Mouse (Mus musculus): ENCODE data around the gene Nbeal2. TPM values are rescaled to one million over a fixed set of nuclear protein-coding genes. Genes with fewer than 3 reads are reported as not detected.

The Nbeal2 gene
- polyA plus RNA-seq, 1 experiment = 78.9 TPM

- no peak for DNase-seq (ENCODE audit: low read depth in 1 of 2, low spot score in 2 of 2)
- Histone ChIP-seq H3K27ac (ENCODE audit: insufficient read depth, low read length) (no peak overlapping the region), H3K36me3 (ENCODE audit: control insufficient read depth, insufficient read depth, low read length) (peaks cover 12% of the 10 kb centered on the region), H3K4me3 (ENCODE audit: extremely low read depth, insufficient read depth, insufficient read length) (no peak overlapping the region), H3K27me3 (ENCODE audit: control insufficient read depth, insufficient read depth, low read length) (no peaks in the 10 kb centered on the region), H3K4me1 (ENCODE audit: control insufficient read depth, insufficient read depth, insufficient read length) (no peaks in the 10 kb centered on the region)
- TF ChIP-seq CTCF (IDR thresholded peaks at IDR 0.05; ENCODE audit: extremely low read depth, insufficient read depth, insufficient read length, insufficient replicate concordance) (no peak), POLR2A (IDR thresholded peaks at IDR 0.05; ENCODE audit: low read depth, low read length) (no peak)
- 90% methylated on average over 4 of the region's 4 CpGs for WGBS
Measured at GRCm38 (mm10) chr9:110695165-110695755, 41.3 kb upstream of the Nbeal2 start.

- no peak overlapping the region for H3K4me3 ChIP-seq (ENCODE audit: extremely low read depth, insufficient read depth, insufficient read length)
- H3K4me1 ChIP-seq (ENCODE audit: control insufficient read depth, insufficient read depth, insufficient read length) = peaks cover 15% of the 10 kb centered on the region; the same call in 1 of the 2 replicates
- H3K27me3 ChIP-seq (ENCODE audit: control insufficient read depth, insufficient read depth, low read length) = no peaks in the 10 kb centered on the region
- H3K27ac ChIP-seq (ENCODE audit: insufficient read depth, low read length) = no peak overlapping the region
- TF ChIP-seq CTCF (IDR thresholded peaks at IDR 0.05; ENCODE audit: extremely low read depth, insufficient read depth, insufficient read length, insufficient replicate concordance) (no peak), POLR2A (IDR thresholded peaks at IDR 0.05; ENCODE audit: low read depth, low read length) (no peak)
- no peak for DNase-seq (ENCODE audit: low read depth in 1 of 2, low spot score in 2 of 2)
- H3K36me3 ChIP-seq (ENCODE audit: control insufficient read depth, insufficient read depth, low read length) = peaks cover 7% of the 10 kb centered on the region
- WGBS = 93% methylated on average over 8 of the region's 8 CpGs
Measured at GRCm38 (mm10) chr9:110689261-110689779, 35.4 kb upstream of the Nbeal2 start.

DNA sequence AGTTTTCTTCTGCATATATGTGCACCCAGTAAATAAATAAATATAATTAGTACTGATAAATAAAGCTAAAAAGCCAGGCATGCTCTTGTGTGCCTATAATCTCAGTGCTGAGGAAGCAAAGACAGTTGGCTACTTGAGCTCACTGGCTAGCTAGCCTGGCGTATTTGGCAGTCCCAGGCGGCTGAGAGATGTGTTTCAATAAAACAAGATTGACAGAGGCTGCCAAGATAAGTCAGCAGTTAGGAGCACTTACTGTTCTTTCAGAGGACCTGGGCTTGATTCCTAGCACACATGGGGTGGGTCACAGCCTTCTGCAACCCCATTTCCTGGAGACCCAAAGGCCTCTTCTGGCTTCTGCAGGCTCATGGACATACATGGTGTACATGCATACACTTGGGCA, 33.9 kb upstream of the Nbeal2 start:
- no peak for TF ChIP-seq CTCF (IDR thresholded peaks at IDR 0.05; ENCODE audit: extremely low read depth, insufficient read depth, insufficient read length, insufficient replicate concordance)
- TF ChIP-seq POLR2A (IDR thresholded peaks at IDR 0.05; ENCODE audit: low read depth, low read length) = no peak
- Histone ChIP-seq H3K4me1 (ENCODE audit: control insufficient read depth, insufficient read depth, insufficient read length) (peaks cover 27% of the 10 kb centered on the region), H3K36me3 (ENCODE audit: control insufficient read depth, insufficient read depth, low read length) (peaks cover 3% of the 10 kb centered on the region; the same call in 1 of the 2 replicates), H3K27ac (ENCODE audit: insufficient read depth, low read length) (no peak overlapping the region), H3K4me3 (ENCODE audit: extremely low read depth, insufficient read depth, insufficient read length) (no peak overlapping the region), H3K27me3 (ENCODE audit: control insufficient read depth, insufficient read depth, low read length) (no peaks in the 10 kb centered on the region)
- 94% methylated on average over 2 of the region's 2 CpGs for WGBS
- DNase-seq (ENCODE audit: low read depth in 1 of 2, low spot score in 2 of 2) = no peak

- H3K27ac ChIP-seq (ENCODE audit: insufficient read depth, low read length) = no peak overlapping the region
- H3K4me3 ChIP-seq (ENCODE audit: extremely low read depth, insufficient read depth, insufficient read length) = no peak overlapping the region
- H3K36me3 ChIP-seq (ENCODE audit: control insufficient read depth, insufficient read depth, low read length) = no peaks in the 10 kb centered on the region
- H3K27me3 ChIP-seq (ENCODE audit: control insufficient read depth, insufficient read depth, low read length) = no peaks in the 10 kb centered on the region
- DNase-seq (ENCODE audit: low read depth in 1 of 2, low spot score in 2 of 2) = no peak
- TF ChIP-seq POLR2A (IDR thresholded peaks at IDR 0.05; ENCODE audit: low read depth, low read length) = no peak
- TF ChIP-seq CTCF (IDR thresholded peaks at IDR 0.05; ENCODE audit: extremely low read depth, insufficient read depth, insufficient read length, insufficient replicate concordance) = no peak
- peaks cover 29% of the 10 kb centered on the region for H3K4me1 ChIP-seq (ENCODE audit: control insufficient read depth, insufficient read depth, insufficient read length)
- WGBS = 90% methylated on average over 5 of the region's 5 CpGs
Measured at GRCm38 (mm10) chr9:110687061-110687460, 33.1 kb upstream of the Nbeal2 start.

GRCm38 (mm10) chr9:110686472-110686871, 32.5 kb upstream of the Nbeal2 start:
- Histone ChIP-seq H3K4me3 (ENCODE audit: extremely low read depth, insufficient read depth, insufficient read length) (no peak overlapping the region), H3K27me3 (ENCODE audit: control insufficient read depth, insufficient read depth, low read length) (no peaks in the 10 kb centered on the region), H3K36me3 (ENCODE audit: control insufficient read depth, insufficient read depth, low read length) (no peaks in the 10 kb centered on the region), H3K4me1 (ENCODE audit: control insufficient read depth, insufficient read depth, insufficient read length) (peaks cover 32% of the 10 kb centered on the region), H3K27ac (ENCODE audit: insufficient read depth, low read length) (no peak overlapping the region)
- no peak for DNase-seq (ENCODE audit: low read depth in 1 of 2, low spot score in 2 of 2)
- 81% methylated on average over 3 of the region's 3 CpGs for WGBS
- TF ChIP-seq POLR2A (IDR thresholded peaks at IDR 0.05; ENCODE audit: low read depth, low read length) (no peak), CTCF (IDR thresholded peaks at IDR 0.05; ENCODE audit: extremely low read depth, insufficient read depth, insufficient read length, insufficient replicate concordance) (no peak)

GRCm38 (mm10) chr9:110685591-110685990, 31.6 kb upstream of the Nbeal2 start:
- DNase-seq (ENCODE audit: low read depth in 1 of 2, low spot score in 2 of 2) = no peak
- H3K36me3 ChIP-seq (ENCODE audit: control insufficient read depth, insufficient read depth, low read length) = no peaks in the 10 kb centered on the region
- 48% methylated on average over 5 of the region's 5 CpGs for WGBS
- H3K4me1 ChIP-seq (ENCODE audit: control insufficient read depth, insufficient read depth, insufficient read length) = peaks cover 37% of the 10 kb centered on the region
- H3K27me3 ChIP-seq (ENCODE audit: control insufficient read depth, insufficient read depth, low read length) = no peaks in the 10 kb centered on the region
- H3K4me3 ChIP-seq (ENCODE audit: extremely low read depth, insufficient read depth, insufficient read length) = no peak overlapping the region
- H3K27ac ChIP-seq (ENCODE audit: insufficient read depth, low read length) = no peak overlapping the region; the same call in 1 of the 2 replicates
- no peak for TF ChIP-seq POLR2A (IDR thresholded peaks at IDR 0.05; ENCODE audit: low read depth, low read length)
- TF ChIP-seq CTCF (IDR thresholded peaks at IDR 0.05; ENCODE audit: extremely low read depth, insufficient read depth, insufficient read length, insufficient replicate concordance) = no peak

DNA sequence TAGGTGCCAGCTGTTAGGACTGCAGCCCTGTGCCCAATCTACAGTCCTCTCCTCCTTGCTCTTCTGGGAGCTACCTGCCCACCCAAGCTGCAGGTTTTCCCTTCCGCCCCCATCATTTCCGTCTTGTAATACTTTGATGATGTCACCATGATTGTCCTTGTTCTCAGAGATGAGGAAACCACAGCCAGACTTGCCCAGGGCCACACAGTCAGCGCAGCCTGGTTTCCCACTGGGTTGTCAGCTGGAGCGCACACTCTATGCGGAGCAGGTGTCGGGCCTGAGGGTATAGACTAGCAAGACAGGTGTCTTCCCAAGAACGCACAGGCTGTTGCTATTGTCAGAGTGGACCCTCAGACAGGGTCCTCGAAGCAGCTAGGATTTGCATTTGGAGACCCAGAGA, 31.2 kb upstream of the Nbeal2 start:
- Histone ChIP-seq H3K36me3 (ENCODE audit: control insufficient read depth, insufficient read depth, low read length) (no peaks in the 10 kb centered on the region), H3K4me1 (ENCODE audit: control insufficient read depth, insufficient read depth, insufficient read length) (peaks cover 37% of the 10 kb centered on the region), H3K4me3 (ENCODE audit: extremely low read depth, insufficient read depth, insufficient read length) (no peak overlapping the region), H3K27me3 (ENCODE audit: control insufficient read depth, insufficient read depth, low read length) (no peaks in the 10 kb centered on the region), H3K27ac (ENCODE audit: insufficient read depth, low read length) (no peak overlapping the region; the same call in 1 of the 2 replicates)
- TF ChIP-seq POLR2A (IDR thresholded peaks at IDR 0.05; ENCODE audit: low read depth, low read length) (no peak), CTCF (IDR thresholded peaks at IDR 0.05; ENCODE audit: extremely low read depth, insufficient read depth, insufficient read length, insufficient replicate concordance) (no peak)
- WGBS = 71% methylated on average over 8 of the region's 8 CpGs
- no peak for DNase-seq (ENCODE audit: low read depth in 1 of 2, low spot score in 2 of 2)
